Mouse (Mus musculus): ENCODE data around the gene Igfbp5. TPM values are rescaled to one million over a fixed set of nuclear protein-coding genes. Genes with fewer than 3 reads are reported as not detected.

Igfbp5 gene
- polyA plus RNA-seq, 1 experiment: 82.6 TPM

- H3K27ac ChIP-seq (replicated peaks; ENCODE audit: low read depth, low read length): no peak overlapping the region
- H3K4me1 ChIP-seq (ENCODE audit: control insufficient read depth, insufficient read depth, insufficient read length, low read length): peaks cover 6% of the 10 kb centered on the region; the same call in 1 of the 2 replicates
- peak overlapping the region; percentile 68; the same call in 1 of the 2 replicates for H3K4me3 ChIP-seq (ENCODE audit: insufficient read depth, low read depth, low read length)
These were observed 2.2 kb downstream of the Igfbp5 start for GRCm38 (mm10) chr1:72872521-72872920.

- peak overlapping the region; percentile 2; the same call in 1 of the 2 replicates for H3K27ac ChIP-seq (replicated peaks; ENCODE audit: low read depth, low read length)
- peaks cover 6% of the 10 kb centered on the region; the same call in 1 of the 2 replicates for H3K4me1 ChIP-seq (ENCODE audit: control insufficient read depth, insufficient read depth, insufficient read length, low read length)
- peak overlapping the region; percentile 32 for H3K4me3 ChIP-seq (ENCODE audit: insufficient read depth, low read depth, low read length)
These were observed 2.8 kb downstream of the Igfbp5 start for GRCm38 (mm10) chr1:72871697-72872411.

GRCm38 (mm10) chr1:72871337-72871696 is 3.4 kb downstream of the Igfbp5 start:
- peaks cover 6% of the 10 kb centered on the region; the same call in 1 of the 2 replicates for H3K4me1 ChIP-seq (ENCODE audit: control insufficient read depth, insufficient read depth, insufficient read length, low read length)
- H3K4me3 ChIP-seq (ENCODE audit: insufficient read depth, low read depth, low read length): peak overlapping the region; percentile 32
- 0 out of 2 replicates have a peak overlapping the region, but pooled peaks have one; percentile 2 for H3K27ac ChIP-seq (replicated peaks; ENCODE audit: low read depth, low read length)

GRCm38 (mm10) chr1:72870615-72871336 is 3.9 kb downstream of the Igfbp5 start:
- peaks cover 6% of the 10 kb centered on the region; the same call in 1 of the 2 replicates for H3K4me1 ChIP-seq (ENCODE audit: control insufficient read depth, insufficient read depth, insufficient read length, low read length)
- H3K27ac ChIP-seq (replicated peaks; ENCODE audit: low read depth, low read length): peak overlapping the region; percentile 75
- H3K4me3 ChIP-seq (ENCODE audit: insufficient read depth, low read depth, low read length): peak overlapping the region; percentile 44

GRCm38 (mm10) chr1:72869681-72870614 is 4.7 kb downstream of the Igfbp5 start:
- Histone ChIP-seq H3K4me1 (ENCODE audit: control insufficient read depth, insufficient read depth, insufficient read length, low read length) (peaks cover 6% of the 10 kb centered on the region; the same call in 1 of the 2 replicates), H3K27ac (replicated peaks; ENCODE audit: low read depth, low read length) (peak overlapping the region; percentile 83), H3K4me3 (ENCODE audit: insufficient read depth, low read depth, low read length) (peak overlapping the region; percentile 44)

- Histone ChIP-seq H3K4me1 (ENCODE audit: control insufficient read depth, insufficient read depth, insufficient read length, low read length) (peaks cover 6% of the 10 kb centered on the region; the same call in 1 of the 2 replicates), H3K4me3 (ENCODE audit: insufficient read depth, low read depth, low read length) (no peak overlapping the region), H3K27ac (replicated peaks; ENCODE audit: low read depth, low read length) (peak overlapping the region; percentile 83)
These were observed 5.4 kb downstream of the Igfbp5 start for GRCm38 (mm10) chr1:72869275-72869674.

GRCm38 (mm10) chr1:72868429-72869215 is 6.1 kb downstream of the Igfbp5 start:
- Histone ChIP-seq H3K4me1 (ENCODE audit: control insufficient read depth, insufficient read depth, insufficient read length, low read length) (peaks cover 6% of the 10 kb centered on the region; the same call in 1 of the 2 replicates), H3K4me3 (ENCODE audit: insufficient read depth, low read depth, low read length) (no peak overlapping the region), H3K27ac (replicated peaks; ENCODE audit: low read depth, low read length) (peak overlapping the region; percentile 64)

GRCm38 (mm10) chr1:72867346-72867745 is 7.3 kb downstream of the Igfbp5 start:
- Histone ChIP-seq H3K27ac (replicated peaks; ENCODE audit: low read depth, low read length) (no peak overlapping the region), H3K4me1 (ENCODE audit: control insufficient read depth, insufficient read depth, insufficient read length, low read length) (peaks cover 6% of the 10 kb centered on the region; the same call in 1 of the 2 replicates), H3K4me3 (ENCODE audit: insufficient read depth, low read depth, low read length) (no peak overlapping the region)

GRCm38 (mm10) chr1:72866417-72866816 is 8.3 kb downstream of the Igfbp5 start:
- H3K27ac ChIP-seq (replicated peaks; ENCODE audit: low read depth, low read length): no peak overlapping the region
- no peak overlapping the region for H3K4me3 ChIP-seq (ENCODE audit: insufficient read depth, low read depth, low read length)
- H3K4me1 ChIP-seq (ENCODE audit: control insufficient read depth, insufficient read depth, insufficient read length, low read length): peaks cover 6% of the 10 kb centered on the region; the same call in 1 of the 2 replicates

- peaks cover 6% of the 10 kb centered on the region; the same call in 1 of the 2 replicates for H3K4me1 ChIP-seq (ENCODE audit: control insufficient read depth, insufficient read depth, insufficient read length, low read length)
- H3K4me3 ChIP-seq (ENCODE audit: insufficient read depth, low read depth, low read length): no peak overlapping the region
- H3K27ac ChIP-seq (replicated peaks; ENCODE audit: low read depth, low read length): no peak overlapping the region
These were observed 8.8 kb downstream of the Igfbp5 start for GRCm38 (mm10) chr1:72865900-72866299.

- no peak overlapping the region for H3K27ac ChIP-seq (replicated peaks; ENCODE audit: low read depth, low read length)
- peaks cover 6% of the 10 kb centered on the region; the same call in 1 of the 2 replicates for H3K4me1 ChIP-seq (ENCODE audit: control insufficient read depth, insufficient read depth, insufficient read length, low read length)
- H3K4me3 ChIP-seq (ENCODE audit: insufficient read depth, low read depth, low read length): no peak overlapping the region
These were observed 10.4 kb downstream of the Igfbp5 start for GRCm38 (mm10) chr1:72864272-72864671.

- Histone ChIP-seq H3K27ac (replicated peaks; ENCODE audit: low read depth, low read length) (no peak overlapping the region), H3K4me1 (ENCODE audit: control insufficient read depth, insufficient read depth, insufficient read length, low read length) (0 out of 2 replicates have a peak, but pooled peaks cover under 1% of the 10 kb centered on the region)
These were observed 11.0 kb downstream of the Igfbp5 start for GRCm38 (mm10) chr1:72863692-72864091.

GRCm38 (mm10) chr1:72862248-72862647 is 12.4 kb downstream of the Igfbp5 start:
- H3K27ac ChIP-seq (replicated peaks; ENCODE audit: low read depth, low read length): no peak overlapping the region
- H3K4me3 ChIP-seq (ENCODE audit: insufficient read depth, low read depth, low read length): no peak overlapping the region
- H3K4me1 ChIP-seq (ENCODE audit: control insufficient read depth, insufficient read depth, insufficient read length, low read length): no peaks in the 10 kb centered on the region

More at GRCm38 (mm10) chr1:72863692-72864091, 11.0 kb downstream of the Igfbp5 start:
- H3K4me3 ChIP-seq (ENCODE audit: insufficient read depth, low read depth, low read length): no peak overlapping the region

GRCm38 (mm10) chr1:72861702-72862101 is 13.0 kb downstream of the Igfbp5 start:
- H3K27ac ChIP-seq (replicated peaks; ENCODE audit: low read depth, low read length): no peak overlapping the region
- H3K4me3 ChIP-seq (ENCODE audit: insufficient read depth, low read depth, low read length): no peak overlapping the region
- H3K4me1 ChIP-seq (ENCODE audit: control insufficient read depth, insufficient read depth, insufficient read length, low read length): no peaks in the 10 kb centered on the region

All from brown adipose tissue, adult 24 weeks (tissue).